Comparison of ENCODE assay signal across 26 mouse cellular contexts in the genomic region with DNA sequence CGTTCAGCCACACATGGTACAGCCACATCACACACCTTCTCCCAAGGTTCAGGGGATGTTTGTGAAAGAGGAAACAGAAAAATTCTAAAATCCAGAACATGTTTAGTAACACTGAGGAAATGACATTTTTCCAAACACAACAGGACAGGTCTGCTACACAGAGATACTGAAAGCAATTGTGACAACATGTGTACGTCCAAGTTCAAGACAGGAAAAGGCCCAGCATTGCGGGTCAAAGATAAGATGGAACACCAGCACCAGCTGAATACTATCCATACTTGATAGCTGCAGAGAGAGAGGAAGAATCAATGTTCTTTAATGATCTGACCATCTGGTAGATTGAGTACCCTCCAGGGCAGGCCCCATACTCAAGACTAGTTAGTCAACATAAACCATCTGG. TPM values are rescaled to one million over a fixed set of nuclear protein-coding genes. Genes with fewer than 3 reads are reported as not detected.
"Had no signal": no experiment of that assay in that cellular context is flagged by ENCODE, and none has a peak within 500 bp of the region (broad histone marks: within the 10 kb centered on the region; RNA-seq: fewer than 3 reads in every experiment).

No protein-coding gene starts in this region.

- H3K4me1 ChIP-seq: limb, embryonic 10.5 days; limb, embryonic 13.5 days; lung, embryonic 15.5 days; megakaryocyte, embryonic 14.5 days; midbrain, embryonic 10.5 days; midbrain, embryonic 13.5 days; neural tube, embryonic 13.5 days; stomach, embryonic 15.5 days had no signal

- DNase-seq: kidney, adult 18-20 months; kidney, postnatal 25 days; layer of hippocampus, adult 9-11 months; lung, adult 18-20 months; retina, postnatal 1 day; right cerebral cortex, postnatal 25 days; spleen, adult 18-20 months; thymus, adult 18-20 months; thymus, postnatal 36 days had no signal

- H3K4me3 ChIP-seq: layer of hippocampus, adult 2 months; limb, embryonic 10.5 days; limb, embryonic 13.5 days; lung, embryonic 15.5 days; megakaryocyte, embryonic 14.5 days; midbrain, embryonic 10.5 days; midbrain, embryonic 13.5 days; myocyte; neural tube, embryonic 13.5 days; stomach, embryonic 15.5 days had no signal

- H3K4me2 ChIP-seq: limb, embryonic 13.5 days; lung, embryonic 15.5 days; midbrain, embryonic 13.5 days; neural tube, embryonic 13.5 days; stomach, embryonic 15.5 days had no signal

- H3K36me3 ChIP-seq: limb, embryonic 10.5 days; limb, embryonic 13.5 days; lung, embryonic 15.5 days; midbrain, embryonic 10.5 days; midbrain, embryonic 13.5 days; neural tube, embryonic 13.5 days; stomach, embryonic 15.5 days had no signal

- ATAC-seq: intestine, embryonic 16.5 days; midbrain, embryonic 13.5 days; midbrain, embryonic 16.5 days had no signal

- H3K27ac ChIP-seq: kidney, postnatal 0 days; layer of hippocampus, adult 2 months; limb, embryonic 10.5 days; limb, embryonic 13.5 days; lung, embryonic 15.5 days; macrophage; midbrain, embryonic 10.5 days; midbrain, embryonic 13.5 days; neural tube, embryonic 13.5 days; stomach, embryonic 15.5 days had no signal

- H3K9me3 ChIP-seq: limb, embryonic 10.5 days; limb, embryonic 13.5 days; lung, embryonic 15.5 days; megakaryocyte, embryonic 14.5 days; midbrain, embryonic 10.5 days; midbrain, embryonic 13.5 days; neural tube, embryonic 13.5 days; stomach, embryonic 15.5 days had no signal

- H3K27me3 ChIP-seq: limb, embryonic 13.5 days; lung, embryonic 15.5 days; megakaryocyte, embryonic 14.5 days; midbrain, embryonic 13.5 days; neural tube, embryonic 13.5 days; stomach, embryonic 15.5 days had no signal

- H3K9ac ChIP-seq: limb, embryonic 13.5 days; lung, embryonic 15.5 days; midbrain, embryonic 13.5 days; neural tube, embryonic 13.5 days; stomach, embryonic 15.5 days had no signal

RNA-seq across cellular contexts. Expression of a gene that starts 41.1 kb away (rescaled TPM):
- total RNA-seq: monocyte, adult 5-6 weeks; neutrophil, adult 5-6 weeks had no signal
- polyA plus RNA-seq: liver, adult 2 months; macrophage; myocyte had no signal
